Mouse (Mus musculus) heart, embryonic 15.5 days (tissue): ENCODE data around the gene Dgki. TPM values are rescaled to one million over a fixed set of nuclear protein-coding genes. Genes with fewer than 3 reads are reported as not detected.

ENCODE experiments used
- ATAC-seq: fragments of 200-750 bp; cut with Nextera tagmentation; replicated peaks from 2 replicates; pipeline ENCODE4 v1.8.0; 2017; ENCODE audit warnings: low read depth, moderate TSS enrichment; ENCODE audit not compliant: insufficient number of reproducible peaks, insufficient read depth, low FRiP score
- H3K27ac ChIP-seq: fragments of 300-500 bp; sonication (generic); 2 replicates; pipeline ENCODE4 v1.5.1; 2015; ENCODE audit warnings: mild to moderate bottlenecking, inconsistent platforms
- H3K27me3 ChIP-seq: fragments of 300-500 bp; sonication (generic); 2 replicates; pipeline ENCODE4 v1.6.1; 2015; ENCODE audit warnings: inconsistent platforms
- H3K36me3 ChIP-seq: fragments of 300-500 bp; sonication (generic); 2 replicates; pipeline ENCODE4 v1.6.1; 2015; ENCODE audit warnings: mild to moderate bottlenecking, inconsistent platforms
- H3K4me1 ChIP-seq: fragments of 300-500 bp; sonication (generic); replicated peaks from 2 replicates; pipeline ENCODE4 v1.6.1; 2015; ENCODE audit warnings: inconsistent platforms
- H3K4me2 ChIP-seq: fragments of 300-500 bp; sonication (generic); 2 replicates; pipeline ENCODE4 v1.6.1; 2015; ENCODE audit warnings: inconsistent platforms, mild to moderate bottlenecking, moderate library complexity
- H3K4me3 ChIP-seq: fragments of 300-500 bp; sonication (generic); 2 replicates; pipeline ENCODE4 v1.5.1; 2015; ENCODE audit warnings: mild to moderate bottlenecking, inconsistent platforms
- H3K9ac ChIP-seq: fragments of 300-500 bp; sonication (generic); 2 replicates; pipeline ENCODE4 v1.6.1; 2015; ENCODE audit warnings: mild to moderate bottlenecking, inconsistent platforms
- H3K9me3 ChIP-seq: fragments of 300-500 bp; sonication (generic); replicated peaks from 2 replicates; pipeline ENCODE4 v1.6.1; 2016; ENCODE audit warnings: inconsistent platforms
- WGBS: fragments of 180-500 bp; shearing (Covaris S2); methylation state at CpG from one replicate; pipeline ENCODE4 v1.1.7; 2015; ENCODE audit warnings: mixed read lengths; 5-methylcytosine and 5-hydroxymethylcytosine counted together
- polyA plus RNA-seq: library from polyadenylated mRNA; unstranded; fragments of >200 nt; fragmentation: Nextera tagmentation; extraction: Ambion mirVana; gene quantifications from 2 replicates; pipeline ENCODE4 v1.2.1, GENCODE M21; 2015

The Dgki gene
- polyA plus RNA-seq, 1 experiment from 2014 or later, result 0.48 TPM

GRCm38 (mm10) chr6:36947861-36948260, 352.1 kb downstream of the Dgki start:
- Histone ChIP-seq H3K27ac (no peak overlapping the region), H3K27me3 (no peaks in the 10 kb centered on the region), H3K9me3 (no peaks in the 10 kb centered on the region), H3K9ac (no peak overlapping the region), H3K4me3 (no peak overlapping the region), H3K4me1 (peaks cover 8% of the 10 kb centered on the region), H3K4me2 (no peak overlapping the region), H3K36me3 (no peaks in the 10 kb centered on the region)
- WGBS, result 87% methylated on average over 5 of the region's 5 CpGs
- no peak for ATAC-seq

- no peaks in the 10 kb centered on the region for H3K4me1 ChIP-seq
- H3K4me3 ChIP-seq, result no peak overlapping the region
- H3K4me2 ChIP-seq, result no peak overlapping the region
- H3K27ac ChIP-seq, result no peak overlapping the region
- no peaks in the 10 kb centered on the region for H3K9me3 ChIP-seq
- H3K27me3 ChIP-seq, result no peaks in the 10 kb centered on the region
- WGBS, result 54% methylated on average over 2 of the region's 2 CpGs
- no peak for ATAC-seq
- no peak overlapping the region for H3K9ac ChIP-seq
- no peaks in the 10 kb centered on the region for H3K36me3 ChIP-seq
Observed at GRCm38 (mm10) chr6:36937527-36937926, 362.5 kb downstream of the Dgki start.

GRCm38 (mm10) chr6:36936816-36937215, 363.2 kb downstream of the Dgki start:
- 85% methylated on average over 4 of the region's 4 CpGs for WGBS
- Histone ChIP-seq H3K27ac (no peak overlapping the region), H3K9me3 (no peaks in the 10 kb centered on the region), H3K36me3 (no peaks in the 10 kb centered on the region), H3K4me2 (no peak overlapping the region), H3K27me3 (no peaks in the 10 kb centered on the region), H3K4me1 (no peaks in the 10 kb centered on the region), H3K9ac (no peak overlapping the region), H3K4me3 (no peak overlapping the region)
- ATAC-seq, result no peak

GRCm38 (mm10) chr6:36931473-36931872, 368.5 kb downstream of the Dgki start:
- WGBS, result 63% methylated on average over 4 of the region's 4 CpGs
- Histone ChIP-seq H3K36me3 (no peaks in the 10 kb centered on the region), H3K9ac (no peak overlapping the region), H3K4me1 (no peaks in the 10 kb centered on the region), H3K4me2 (no peak overlapping the region), H3K27ac (no peak overlapping the region), H3K27me3 (no peaks in the 10 kb centered on the region), H3K9me3 (no peaks in the 10 kb centered on the region), H3K4me3 (no peak overlapping the region)
- ATAC-seq, result no peak

GRCm38 (mm10) chr6:36929781-36930180, 370.2 kb downstream of the Dgki start:
- Histone ChIP-seq H3K4me1 (no peaks in the 10 kb centered on the region), H3K27ac (no peak overlapping the region), H3K27me3 (no peaks in the 10 kb centered on the region), H3K36me3 (no peaks in the 10 kb centered on the region), H3K4me3 (no peak overlapping the region), H3K9ac (no peak overlapping the region), H3K4me2 (no peak overlapping the region), H3K9me3 (no peaks in the 10 kb centered on the region)
- 85% methylated on average over 2 of the region's 2 CpGs for WGBS
- ATAC-seq, result no peak

- H3K4me1 ChIP-seq, result no peaks in the 10 kb centered on the region
- H3K4me2 ChIP-seq, result no peak overlapping the region
- no peaks in the 10 kb centered on the region for H3K9me3 ChIP-seq
- no peak for ATAC-seq
- no peaks in the 10 kb centered on the region for H3K27me3 ChIP-seq
- no peaks in the 10 kb centered on the region for H3K36me3 ChIP-seq
- H3K9ac ChIP-seq, result no peak overlapping the region
- 66% methylated on average over 4 of the region's 4 CpGs for WGBS
- no peak overlapping the region for H3K4me3 ChIP-seq
- H3K27ac ChIP-seq, result no peak overlapping the region
Observed at GRCm38 (mm10) chr6:36926455-36926854, 373.5 kb downstream of the Dgki start.

- Histone ChIP-seq H3K27me3 (no peaks in the 10 kb centered on the region), H3K4me1 (no peaks in the 10 kb centered on the region), H3K9me3 (0 out of 2 replicates have a peak, but pooled peaks cover 5% of the 10 kb centered on the region), H3K36me3 (no peaks in the 10 kb centered on the region), H3K4me3 (no peak overlapping the region), H3K9ac (no peak overlapping the region), H3K27ac (no peak overlapping the region), H3K4me2 (no peak overlapping the region)
- 89% methylated on average over 4 of the region's 4 CpGs for WGBS
- ATAC-seq, result no peak
Observed at GRCm38 (mm10) chr6:36922006-36922405, 378.0 kb downstream of the Dgki start.

GRCm38 (mm10) chr6:36911586-36911985, 388.4 kb downstream of the Dgki start:
- H3K9me3 ChIP-seq, result no peaks in the 10 kb centered on the region
- no peaks in the 10 kb centered on the region for H3K27me3 ChIP-seq
- no peaks in the 10 kb centered on the region for H3K36me3 ChIP-seq
- H3K4me1 ChIP-seq, result no peaks in the 10 kb centered on the region
- no peak overlapping the region for H3K4me3 ChIP-seq
- no peak overlapping the region for H3K9ac ChIP-seq
- no peak overlapping the region for H3K27ac ChIP-seq
- 78% methylated on average over 6 of the region's 6 CpGs for WGBS
- no peak overlapping the region for H3K4me2 ChIP-seq
- ATAC-seq, result no peak

- Histone ChIP-seq H3K4me2 (no peak overlapping the region), H3K36me3 (no peaks in the 10 kb centered on the region), H3K27ac (no peak overlapping the region), H3K9ac (no peak overlapping the region), H3K4me3 (no peak overlapping the region), H3K9me3 (no peaks in the 10 kb centered on the region), H3K27me3 (no peaks in the 10 kb centered on the region), H3K4me1 (peaks cover 6% of the 10 kb centered on the region)
- 59% methylated on average over 3 of the region's 3 CpGs for WGBS
- no peak for ATAC-seq
Observed at GRCm38 (mm10) chr6:36907191-36907590, 392.8 kb downstream of the Dgki start.

GRCm38 (mm10) chr6:36905965-36906364, 394.0 kb downstream of the Dgki start:
- H3K9ac ChIP-seq, result no peak overlapping the region
- no peak overlapping the region for H3K4me2 ChIP-seq
- peaks cover 6% of the 10 kb centered on the region for H3K4me1 ChIP-seq
- H3K4me3 ChIP-seq, result no peak overlapping the region
- H3K36me3 ChIP-seq, result no peaks in the 10 kb centered on the region
- WGBS, result 77% methylated on average over 3 of the region's 3 CpGs
- H3K27me3 ChIP-seq, result no peaks in the 10 kb centered on the region
- H3K9me3 ChIP-seq, result no peaks in the 10 kb centered on the region
- no peak overlapping the region for H3K27ac ChIP-seq
- no peak for ATAC-seq

- H3K4me1 ChIP-seq, result peaks cover 6% of the 10 kb centered on the region
- no peaks in the 10 kb centered on the region for H3K9me3 ChIP-seq
- 67% methylated on average over 5 of the region's 5 CpGs for WGBS
- H3K4me3 ChIP-seq, result no peak overlapping the region
- H3K4me2 ChIP-seq, result no peak overlapping the region
- H3K36me3 ChIP-seq, result no peaks in the 10 kb centered on the region
- peak overlapping the region; percentile 45; the same call in 1 of the 2 replicates for H3K27ac ChIP-seq
- no peak overlapping the region for H3K9ac ChIP-seq
- H3K27me3 ChIP-seq, result no peaks in the 10 kb centered on the region
- ATAC-seq, result no peak
Observed at GRCm38 (mm10) chr6:36904911-36905310, 395.1 kb downstream of the Dgki start.

GRCm38 (mm10) chr6:36903821-36904220, 396.2 kb downstream of the Dgki start:
- H3K9ac ChIP-seq, result no peak overlapping the region

More at GRCm38 (mm10) chr6:36903821-36904220, 396.2 kb downstream of the Dgki start:
- Histone ChIP-seq H3K4me3 (no peak overlapping the region), H3K27ac (peak overlapping the region; percentile 45), H3K4me2 (no peak overlapping the region), H3K4me1 (peaks cover 6% of the 10 kb centered on the region), H3K36me3 (no peaks in the 10 kb centered on the region), H3K9me3 (no peaks in the 10 kb centered on the region), H3K27me3 (no peaks in the 10 kb centered on the region)
- WGBS, result 23% methylated on average over 5 of the region's 5 CpGs
- no peak for ATAC-seq
